Mouse (Mus musculus) adrenal gland, adult 2 months (tissue): Measurements from ENCODE around the gene Abcg1. TPM values are rescaled to one million over a fixed set of nuclear protein-coding genes. Genes with fewer than 3 reads are reported as not detected.

Experiments used
- polyA plus RNA-seq: library from polyadenylated mRNA; depleted of rRNA; stranded (reverse); fragments of >200 nt; gene quantifications from 2 replicates; pipeline ENCODE4 v1.2.3, GENCODE M21; 2012; rRNA removed
- total RNA-seq, 2 experiments: library from RNA; stranded (reverse); gene quantifications; 2 replicates each; pipeline ENCODE4 v1.2.3; 2021

Gene Abcg1
- total and polyA plus RNA-seq, 3 experiments: 5.2 to 18.6 (median 8.2) TPM

Other genes with a start within 250 kb of the Abcg1 start
- under 1 TPM; 0.06 to 0.07 TPM for gene Glp1r, start 155.9 kb upstream of the Abcg1 start, total RNA-seq
- 0.03 TPM in 1 of 2 replicates, not detected in the other for gene Glp1r, start 155.9 kb upstream of the Abcg1 start, polyA plus RNA-seq
- 1 to 10 TPM in 1 of 2 experiments, not detected in 1; 2.7 TPM for gene Umodl1, start 103.0 kb upstream of the Abcg1 start, total RNA-seq
- 0.07 and 0.37 TPM in 2 replicates for gene Umodl1, start 103.0 kb upstream of the Abcg1 start, polyA plus RNA-seq
- not detected for gene Tff3, start 72.0 kb downstream of the Abcg1 start, total RNA-seq
- 0.44 and 0.48 TPM in 2 replicates for gene Tff3, start 72.0 kb downstream of the Abcg1 start, polyA plus RNA-seq
- not detected for gene Tff2, start 86.6 kb downstream of the Abcg1 start, total RNA-seq
- 1.1 TPM in 1 of 2 replicates, not detected in the other for gene Tff2, start 86.6 kb downstream of the Abcg1 start, polyA plus RNA-seq
- gene Tff1, start 107.6 kb downstream of the Abcg1 start, total RNA-seq: not detected
- 0.16 and 6.8 TPM in 2 replicates for gene Tff1, start 107.6 kb downstream of the Abcg1 start, polyA plus RNA-seq
- gene Tmprss3, start 141.3 kb downstream of the Abcg1 start, total RNA-seq: not detected
- not detected in 2 replicates for gene Tmprss3, start 141.3 kb downstream of the Abcg1 start, polyA plus RNA-seq
- under 1 TPM in 1 of 2 experiments, not detected in 1; 0.24 TPM for gene Ubash3a, start 150.2 kb downstream of the Abcg1 start, total RNA-seq
- gene Ubash3a, start 150.2 kb downstream of the Abcg1 start, polyA plus RNA-seq: 0.16 and 0.18 TPM in 2 replicates
- 1 to 10 TPM; 4.5 to 8.0 TPM for gene Rsph1, start 219.7 kb downstream of the Abcg1 start, total RNA-seq
- 0.21 and 0.22 TPM in 2 replicates for gene Rsph1, start 219.7 kb downstream of the Abcg1 start, polyA plus RNA-seq
- 10 to 100 TPM in 1 of 2 experiments, 1 to 10 TPM in 1; 5.7 to 13.4 TPM for gene Slc37a1, start 229.1 kb downstream of the Abcg1 start, total RNA-seq
- 13.1 and 15.1 TPM in 2 replicates for gene Slc37a1, start 229.1 kb downstream of the Abcg1 start, polyA plus RNA-seq